Mouse (Mus musculus): ENCODE results near the gene Tmem245.
A peak's percentile ranks its signal among the peaks of the same experiment; 100 is the strongest.
"Not testable (repeated sequence)": the region's sequence is repeated elsewhere in the genome, so short reads cannot be mapped to it uniquely, and the experiment has no call there.

The Tmem245 gene

DNA sequence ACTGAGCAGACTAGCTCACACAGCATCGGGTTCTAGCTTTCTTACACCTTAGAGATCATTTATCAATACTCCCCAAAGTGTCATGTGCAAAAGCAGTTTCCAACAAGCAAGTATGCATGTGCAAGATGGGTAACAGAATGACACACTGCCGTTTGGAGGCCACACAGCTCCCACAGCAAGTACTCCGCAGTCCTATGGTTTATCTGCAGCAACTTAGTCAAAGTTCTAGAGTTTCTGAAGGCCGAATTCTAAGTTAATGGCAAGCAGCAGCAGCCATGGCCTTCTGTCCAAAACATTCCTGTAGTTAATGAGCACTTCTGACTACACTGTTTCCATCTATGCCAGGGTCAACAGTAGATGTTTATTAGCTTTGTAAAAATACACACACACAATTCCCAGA is 20.3 kb downstream of the Tmem245 start:
- DNase-seq (ENCODE audit: low spot score) = no peak

DNA sequence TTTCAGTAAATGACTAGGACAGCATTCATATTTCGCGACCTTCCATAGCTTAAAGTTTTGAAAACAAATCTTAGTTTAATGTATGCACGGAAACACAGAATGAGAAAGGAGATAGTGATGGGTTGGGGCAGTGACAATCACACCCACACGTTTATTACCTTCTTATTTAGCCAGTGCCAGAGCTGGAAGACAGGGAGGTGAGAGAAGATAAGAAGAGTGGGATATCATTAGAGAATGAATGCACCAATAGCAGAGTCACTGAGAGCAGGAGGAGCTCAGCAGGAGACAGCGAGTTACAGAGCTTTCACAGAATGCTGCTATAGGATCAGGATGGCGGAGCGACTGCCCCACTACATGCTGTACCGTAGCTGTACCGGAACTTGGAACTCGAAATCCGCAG is 25.0 kb downstream of the Tmem245 start:
- DNase-seq (ENCODE audit: low spot score) = no peak

DNA sequence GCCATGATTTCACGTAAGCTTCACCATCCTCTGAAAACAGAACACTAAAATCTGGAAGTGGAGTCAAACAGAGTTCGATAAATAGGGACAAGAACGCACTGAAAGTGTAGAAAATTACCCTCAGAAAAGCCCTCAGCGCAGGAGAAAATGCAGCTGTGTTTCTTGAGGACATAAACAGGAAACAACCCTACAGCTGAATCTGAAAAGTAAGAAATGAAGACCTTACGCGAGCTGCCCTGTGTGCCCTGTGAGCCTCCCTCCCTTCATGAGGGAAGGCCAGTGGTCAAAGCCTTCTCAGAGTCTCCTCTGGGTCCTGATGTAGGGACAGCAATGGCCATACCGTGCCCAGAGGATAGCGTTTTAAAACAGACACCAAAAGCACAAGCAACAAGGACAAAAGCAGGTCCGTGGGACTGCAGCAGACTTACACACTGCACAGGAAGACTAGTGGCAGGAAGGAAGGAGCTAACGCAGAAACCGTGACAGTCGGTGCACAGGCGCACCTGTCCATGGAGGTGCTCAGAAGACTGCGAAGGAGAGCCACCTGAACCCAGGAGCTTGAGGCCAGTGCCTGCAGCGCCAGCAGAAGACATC is 31.4 kb downstream of the Tmem245 start:
- DNase-seq (ENCODE audit: low spot score) = no peak

DNA sequence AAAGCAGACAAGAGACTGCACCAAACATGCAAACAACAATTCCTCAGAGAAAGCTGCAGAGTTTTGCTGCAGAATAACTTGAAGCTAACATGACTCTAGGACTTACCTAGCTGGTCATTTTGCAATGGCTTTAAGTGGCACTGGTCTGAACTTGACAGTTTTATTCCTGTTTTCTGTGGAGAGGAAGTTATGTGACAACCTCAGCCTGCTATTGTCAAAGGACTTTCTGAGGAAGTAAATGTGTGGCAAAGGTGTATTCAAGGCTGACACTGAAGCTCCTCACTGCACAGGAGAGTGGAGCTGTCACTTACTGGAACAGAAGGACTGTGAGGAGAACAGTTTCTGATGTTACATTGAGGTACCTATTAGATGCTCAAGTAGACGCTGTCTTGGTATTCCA is 32.5 kb downstream of the Tmem245 start:
- no peak for DNase-seq (ENCODE audit: low spot score)

DNA sequence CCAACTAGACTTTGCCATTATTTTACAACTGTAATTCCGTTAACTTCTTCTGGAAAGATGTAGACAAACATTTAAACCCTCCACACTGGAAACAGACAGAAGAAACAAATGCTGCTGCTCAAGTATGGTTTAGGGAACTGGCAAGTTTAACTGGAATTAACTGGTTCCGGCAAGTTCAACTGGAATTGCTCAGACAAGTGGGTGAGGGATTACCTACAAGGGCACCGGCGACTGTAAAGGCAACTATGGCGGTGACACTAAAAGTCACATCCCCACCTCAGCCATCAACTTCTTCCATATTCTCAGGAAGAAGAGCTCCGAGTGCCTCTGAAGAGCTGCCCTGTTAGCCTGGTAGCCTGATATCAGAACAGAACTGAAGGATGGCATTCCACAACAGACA is 32.9 kb downstream of the Tmem245 start:
- no peak for DNase-seq (ENCODE audit: low spot score)

DNA sequence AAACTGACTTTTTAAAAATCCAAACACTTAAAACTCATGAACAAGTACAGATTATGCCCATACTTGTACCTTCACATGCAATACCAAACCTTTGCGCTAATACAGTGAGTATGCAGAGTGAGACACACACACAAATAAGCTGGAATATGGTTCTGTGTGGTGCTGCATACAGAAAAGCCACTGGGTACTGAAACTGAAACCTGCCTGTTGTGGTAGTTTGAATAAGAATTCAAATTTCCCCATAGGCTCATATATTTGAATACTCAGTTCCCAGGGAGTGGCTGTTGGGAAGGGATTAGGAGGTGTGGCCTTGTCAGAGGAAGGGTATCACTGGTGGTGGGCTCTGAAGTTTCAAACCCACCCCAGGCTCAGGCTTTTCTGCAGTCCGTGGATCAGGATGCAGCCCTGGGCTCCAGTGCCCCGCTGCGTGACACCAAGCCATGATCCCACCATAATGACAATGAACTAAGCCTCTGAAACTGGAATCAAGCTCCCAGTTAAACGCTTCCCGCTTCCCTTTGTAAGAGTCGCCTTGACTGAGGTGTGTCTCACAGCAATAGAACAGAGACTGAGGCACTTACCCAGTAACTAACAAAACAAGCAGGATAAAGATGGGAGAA is 34.7 kb downstream of the Tmem245 start:
- no peak for DNase-seq (ENCODE audit: low spot score)

DNA sequence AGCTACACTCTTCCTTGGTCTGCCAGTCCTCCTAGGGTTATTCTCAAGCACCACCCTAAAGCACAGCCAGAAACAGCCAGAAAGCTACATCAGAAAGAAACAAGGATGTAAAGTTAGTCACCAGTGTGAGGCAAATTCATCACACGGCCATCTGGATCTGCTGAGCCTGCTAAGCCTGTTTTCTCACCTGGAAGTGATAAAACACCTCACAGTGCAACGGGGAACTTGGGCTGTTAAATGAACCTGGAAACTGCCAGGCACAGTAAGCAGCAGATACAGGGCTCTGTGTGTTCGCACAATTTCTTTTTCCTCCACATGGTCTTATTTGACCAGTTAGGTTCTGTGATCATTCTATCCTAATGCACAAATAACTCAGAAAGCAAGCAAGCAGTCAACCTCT is 37.7 kb downstream of the Tmem245 start:
- peak; percentile 7 for DNase-seq (ENCODE audit: low spot score)

DNA sequence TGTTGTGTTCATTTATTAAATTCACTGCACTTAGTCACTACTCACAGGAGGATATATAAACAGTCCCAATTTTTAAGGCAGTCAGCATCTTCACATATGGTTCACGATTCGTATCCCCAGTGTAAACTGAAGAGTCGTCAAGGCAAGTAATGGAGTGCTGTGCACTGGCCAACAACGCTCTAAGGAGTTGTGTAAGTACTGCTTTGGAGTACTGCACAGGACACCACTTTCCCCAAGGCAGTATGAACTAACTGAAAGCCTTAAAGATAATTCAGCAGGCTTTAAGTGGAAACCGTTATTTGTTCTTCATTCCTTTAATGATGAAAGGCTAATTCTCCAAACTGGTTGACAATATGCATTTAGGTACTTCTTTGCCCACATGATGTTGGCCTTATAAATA is 39.6 kb downstream of the Tmem245 start:
- no peak for DNase-seq (ENCODE audit: low spot score)

DNA sequence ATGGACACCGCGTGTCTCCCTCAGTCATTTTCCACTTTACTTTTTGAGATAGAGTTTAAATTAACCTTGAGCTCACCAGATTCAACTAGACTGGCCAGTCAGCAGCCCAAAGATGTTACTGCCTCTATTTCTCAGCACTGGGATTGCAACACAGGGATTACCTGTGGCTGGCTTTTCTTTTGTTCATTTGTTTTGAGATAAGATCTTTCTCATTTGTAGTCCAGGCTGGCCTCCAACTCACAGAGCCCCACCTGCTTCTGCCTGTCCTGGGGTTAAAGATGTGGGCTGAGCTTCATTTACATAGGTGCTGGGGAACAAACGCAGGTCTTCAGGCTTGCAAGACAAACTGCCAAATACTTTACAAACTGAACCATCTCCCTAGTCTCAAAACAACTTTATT is 40.3 kb downstream of the Tmem245 start:
- DNase-seq (ENCODE audit: low spot score) = no peak

DNA sequence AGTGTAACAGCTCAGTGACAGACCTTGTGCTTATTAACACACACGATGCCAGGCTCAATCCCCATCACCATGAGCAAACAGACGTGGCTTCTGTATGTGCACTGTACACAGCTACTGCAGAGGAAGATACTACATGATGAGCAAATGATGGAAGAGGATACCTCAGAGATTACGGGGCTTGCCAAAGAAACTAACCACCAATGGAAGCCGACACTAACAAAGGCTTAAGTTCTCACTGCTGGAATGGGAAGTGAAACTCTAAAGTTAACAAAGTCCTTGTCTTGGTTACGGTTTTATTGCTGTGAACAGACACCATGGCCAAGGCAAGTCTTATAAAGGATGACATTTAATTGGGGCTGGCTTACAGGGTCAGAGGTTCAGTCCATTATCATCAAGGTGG is 41.7 kb downstream of the Tmem245 start:
- DNase-seq (ENCODE audit: low spot score) = no peak

DNA sequence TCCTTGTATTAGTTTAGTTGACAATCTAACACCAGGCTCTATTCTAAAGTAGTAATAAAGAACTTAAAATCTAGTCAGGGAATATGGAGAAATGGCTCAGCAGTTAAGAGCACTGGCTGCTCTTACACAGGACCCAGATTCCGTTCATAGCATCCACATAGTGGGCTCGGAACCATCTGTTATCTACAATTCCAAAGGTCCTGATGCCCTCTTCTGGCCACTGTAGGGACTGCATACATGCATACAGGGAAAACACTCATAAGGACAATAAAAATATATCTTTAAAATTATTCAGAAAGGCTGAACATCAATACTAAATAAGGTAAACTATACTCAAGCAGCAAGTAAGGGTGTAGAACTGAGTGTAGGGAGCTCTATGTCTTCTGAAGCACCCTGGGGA is 45.6 kb downstream of the Tmem245 start:
- DNase-seq (ENCODE audit: low spot score) = peak; percentile 21

DNA sequence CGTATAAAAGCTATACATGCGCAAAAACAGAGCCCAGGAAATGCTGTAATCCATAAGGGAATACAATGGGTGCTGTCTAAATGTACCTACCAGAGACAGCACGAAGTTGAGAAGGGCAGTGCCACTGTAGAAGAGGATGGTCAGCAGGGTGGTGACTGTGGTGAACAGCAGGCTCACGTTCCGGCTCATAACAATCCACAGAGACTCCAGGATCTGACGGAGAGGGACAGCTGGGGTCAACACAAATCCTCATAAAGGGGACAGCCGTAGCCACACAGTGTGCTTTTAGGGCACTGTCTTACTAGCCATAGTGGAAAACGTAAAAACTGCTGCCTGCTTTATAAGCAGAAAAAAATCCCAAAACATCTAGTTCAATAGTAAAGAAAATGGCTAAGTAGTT is 48.0 kb downstream of the Tmem245 start:
- no peak for DNase-seq (ENCODE audit: low spot score)

DNA sequence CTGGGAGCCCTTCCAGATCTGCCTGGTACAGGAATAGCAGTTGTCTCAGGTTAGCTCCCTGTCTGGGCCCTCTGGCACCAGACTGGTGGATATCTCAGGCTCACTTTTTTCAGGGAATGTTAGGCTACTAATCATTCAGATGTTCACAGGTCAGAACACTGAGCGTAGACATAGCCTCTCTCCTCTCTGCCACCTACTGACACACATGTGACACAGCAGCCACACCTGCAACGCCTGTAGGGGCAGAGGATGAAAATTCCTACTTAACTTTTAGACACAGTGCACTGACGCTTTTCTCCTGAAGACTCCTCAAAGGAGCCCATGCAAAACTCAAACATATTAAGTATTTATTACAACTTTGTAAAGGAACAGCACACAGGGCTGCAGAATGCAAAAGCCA is 49.7 kb downstream of the Tmem245 start:
- no peak for DNase-seq (ENCODE audit: low spot score)

DNA sequence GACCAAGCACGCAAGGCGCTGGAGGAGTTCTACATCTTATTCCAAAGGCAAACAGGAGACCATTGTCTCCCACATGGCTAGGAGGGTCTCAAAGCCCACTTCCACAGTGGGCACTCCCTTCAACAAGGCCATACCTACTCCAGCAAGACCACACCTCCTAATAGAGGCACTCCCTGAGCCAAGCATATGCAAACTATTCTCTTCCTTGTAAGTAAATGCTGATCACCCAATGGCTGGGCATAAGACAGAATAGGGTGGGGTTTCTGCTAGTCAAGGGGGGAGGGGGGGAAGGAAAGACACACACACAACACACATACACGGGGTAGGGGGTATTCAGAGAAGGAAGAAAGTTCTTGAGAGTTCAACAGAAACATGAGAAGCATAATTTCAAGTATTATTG is 53.0 kb downstream of the Tmem245 start:
- DNase-seq (ENCODE audit: low spot score) = no peak

DNA sequence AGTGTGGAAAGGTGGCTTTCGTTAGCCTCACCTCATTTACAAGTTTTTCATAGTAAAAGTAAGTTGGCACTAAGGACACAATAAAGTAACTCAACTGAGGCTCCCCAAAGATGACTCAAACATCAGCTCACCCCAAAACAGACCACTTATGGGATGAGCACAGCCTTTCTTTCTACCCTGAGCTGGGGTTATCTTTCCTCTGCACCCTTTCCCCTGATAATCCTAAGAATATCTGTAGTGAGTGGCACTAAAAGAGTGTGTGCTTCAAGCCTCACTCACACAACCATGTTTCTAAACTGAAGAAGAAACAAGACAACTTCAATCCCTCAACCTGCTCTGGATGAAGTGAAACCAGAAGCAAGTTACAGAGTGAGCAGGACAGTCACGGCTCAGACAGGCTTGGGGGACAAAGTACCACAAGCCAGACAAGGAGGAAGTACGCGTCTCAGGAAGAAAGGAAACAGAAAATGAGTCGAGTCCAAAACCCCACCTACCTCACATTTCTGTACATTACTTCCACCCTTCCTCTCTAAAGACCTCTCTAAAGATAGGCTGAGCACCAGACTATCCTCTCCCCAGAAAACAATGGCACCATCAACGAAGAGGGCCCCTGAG is 54.6 kb downstream of the Tmem245 start:
- no peak for DNase-seq (ENCODE audit: low spot score)

DNA sequence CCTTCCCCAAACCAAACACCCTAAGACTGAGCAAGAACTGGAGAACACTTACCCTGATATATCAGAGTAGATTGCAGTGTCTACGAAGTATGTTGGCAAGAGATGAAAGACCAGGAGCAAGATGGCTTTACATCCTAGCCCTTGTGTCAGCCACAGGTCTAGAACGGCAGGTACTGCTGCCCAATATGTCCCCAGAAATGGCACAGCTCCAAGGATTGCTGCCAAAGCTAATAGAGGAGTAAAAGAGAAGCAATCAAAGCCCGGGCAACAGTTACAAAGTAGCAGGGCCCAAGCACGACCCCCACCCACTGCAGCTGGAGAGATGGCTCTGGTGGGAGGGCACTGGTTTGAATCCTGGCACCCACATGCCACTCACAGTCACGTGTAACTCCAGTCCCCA is 58.8 kb downstream of the Tmem245 start:
- DNase-seq (ENCODE audit: low spot score) = no peak

DNA sequence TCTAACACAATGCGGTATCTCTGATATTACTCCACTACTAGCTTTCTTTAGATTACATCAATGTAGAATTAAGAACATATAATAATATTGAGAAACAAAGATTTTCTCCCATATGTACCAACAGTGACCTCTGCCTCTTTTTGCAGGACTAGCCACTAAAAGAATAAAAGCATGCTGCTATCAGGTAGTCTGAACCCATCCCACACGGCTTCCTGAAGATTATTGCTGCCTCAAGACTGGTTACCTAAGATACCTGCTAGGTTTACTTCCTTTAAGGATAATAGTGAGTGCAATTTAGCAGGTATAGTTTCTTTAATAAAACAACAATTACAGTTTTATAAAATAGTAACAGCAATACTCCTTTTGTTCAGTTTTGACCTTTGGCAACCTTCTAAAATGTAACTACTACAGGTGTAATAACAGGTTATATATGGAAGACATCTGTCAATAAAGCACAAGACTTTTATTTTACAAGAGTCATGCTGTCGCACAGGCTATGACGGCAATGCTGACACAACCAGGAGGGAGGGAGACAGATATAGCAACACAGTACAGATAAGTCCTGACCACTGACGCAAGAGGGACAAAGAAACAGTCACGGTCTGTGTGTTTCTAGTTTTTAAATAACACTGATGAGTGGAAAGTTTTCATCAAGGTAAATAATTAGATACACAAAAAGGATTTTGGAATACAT is 60.8 kb downstream of the Tmem245 start:
- DNase-seq (ENCODE audit: low spot score) = no peak

DNA sequence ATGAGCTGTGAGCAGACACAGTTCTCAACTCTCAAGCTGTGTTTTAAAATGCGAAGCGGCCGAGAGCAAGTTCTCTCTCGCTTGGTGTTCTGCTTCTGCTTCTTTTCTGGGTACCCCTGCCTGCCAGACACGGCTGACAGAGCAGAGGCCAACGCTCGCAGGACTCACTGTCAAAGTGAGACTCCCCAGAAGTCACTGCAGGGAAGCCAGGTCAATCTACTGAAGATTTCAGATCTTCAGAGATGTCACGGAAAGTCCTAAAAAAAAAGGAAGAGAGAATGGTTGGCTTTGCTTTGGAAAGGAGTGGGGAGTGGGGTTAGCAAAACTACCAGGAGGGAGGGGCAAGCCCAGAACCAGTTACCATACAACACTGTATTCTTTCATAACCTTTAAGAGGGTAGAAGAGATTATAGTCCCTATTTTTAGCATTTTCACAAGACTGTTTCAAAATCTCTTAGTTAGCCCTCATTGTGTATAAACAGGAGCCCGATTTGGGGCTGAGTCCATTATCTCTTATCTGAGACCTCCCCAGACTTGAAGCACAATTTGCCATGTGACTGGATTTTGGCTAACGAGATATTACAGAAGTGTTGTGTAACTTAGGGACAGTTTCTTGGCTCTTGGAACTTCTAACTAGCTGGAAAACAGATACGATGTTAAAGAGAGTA is 67.1 kb downstream of the Tmem245 start:
- no peak for DNase-seq (ENCODE audit: low spot score)

DNA sequence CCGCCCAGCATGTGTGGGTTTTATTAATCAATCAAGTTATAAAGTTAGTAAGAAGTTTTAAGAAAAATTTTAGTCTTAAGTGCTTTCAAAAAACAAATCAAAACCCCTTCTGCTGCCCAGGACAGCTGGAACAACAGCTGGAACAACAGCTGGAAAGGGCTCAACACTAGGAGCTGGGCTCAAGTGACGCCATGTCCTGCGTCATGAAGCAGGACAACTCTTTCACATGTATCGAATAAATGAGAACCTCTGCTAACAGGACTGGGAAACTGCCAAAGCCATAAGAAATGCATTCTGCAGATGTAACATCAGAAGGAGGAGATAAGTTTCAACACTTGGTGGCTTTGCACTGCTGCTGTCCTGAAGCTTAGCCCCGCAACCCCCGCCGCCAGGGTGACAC is 68.3 kb downstream of the Tmem245 start:
- no peak for DNase-seq (ENCODE audit: low spot score)

DNA sequence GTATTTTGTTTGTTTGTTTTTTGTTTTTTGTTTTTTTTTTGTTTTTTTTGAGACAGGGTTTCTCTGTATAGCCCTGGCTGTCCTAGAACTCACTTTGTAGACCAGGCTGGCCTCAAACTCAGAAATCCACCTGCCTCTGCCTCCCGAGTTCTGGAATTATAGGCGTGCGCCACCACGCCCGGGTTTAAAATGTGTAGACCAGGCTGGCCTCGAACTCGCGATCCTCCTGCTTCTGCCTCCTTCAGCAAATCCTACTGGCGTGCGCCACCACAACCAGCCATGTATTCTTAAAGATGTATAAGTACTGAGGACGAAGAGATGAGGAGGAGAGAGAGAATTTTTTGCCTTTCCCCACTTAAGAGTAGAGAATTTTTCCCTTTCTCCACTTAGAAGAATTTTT is 76.7 kb downstream of the Tmem245 start:
- DNase-seq (ENCODE audit: low spot score) = not testable (repeated sequence)

DNA sequence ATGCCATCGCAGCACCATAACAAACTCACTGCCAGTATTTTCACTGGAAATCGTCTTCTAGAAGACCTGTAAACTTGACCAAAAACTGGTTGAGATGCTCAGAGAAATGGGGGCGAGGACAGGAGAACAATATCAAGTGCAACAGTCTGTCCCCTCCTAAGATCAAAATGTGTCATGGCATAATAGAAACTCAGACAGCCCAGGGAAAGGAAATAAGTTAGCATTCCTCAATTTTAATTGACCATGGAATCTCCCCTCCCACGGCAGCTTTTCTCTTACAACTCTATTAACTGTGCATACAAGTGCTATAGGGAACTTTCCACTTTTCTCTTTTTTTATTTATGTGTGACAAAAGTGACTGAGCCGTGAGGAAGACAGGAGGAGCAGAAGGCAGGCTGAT is 79.5 kb downstream of the Tmem245 start:
- DNase-seq (ENCODE audit: low spot score) = no peak

DNA sequence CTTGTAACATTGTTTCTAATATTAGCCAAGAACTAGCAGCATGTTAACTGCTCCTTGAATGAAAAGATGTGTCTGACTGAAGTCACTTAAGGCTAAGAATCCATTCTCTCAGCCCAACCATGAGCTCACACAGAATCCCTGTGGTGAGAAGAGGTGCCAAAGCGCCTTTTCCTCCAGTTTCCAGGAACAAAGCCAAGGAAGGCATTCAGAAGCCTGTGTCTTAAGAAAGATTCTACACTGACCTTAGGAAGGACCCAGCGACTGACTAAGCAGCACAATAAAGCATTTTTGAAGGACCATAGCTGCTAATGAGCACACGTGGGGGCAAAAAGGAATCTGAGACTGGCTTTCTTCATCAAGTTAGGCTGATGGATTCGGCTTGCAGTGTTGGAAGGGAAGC is 81.3 kb downstream of the Tmem245 start:
- DNase-seq (ENCODE audit: low spot score) = no peak

DNA sequence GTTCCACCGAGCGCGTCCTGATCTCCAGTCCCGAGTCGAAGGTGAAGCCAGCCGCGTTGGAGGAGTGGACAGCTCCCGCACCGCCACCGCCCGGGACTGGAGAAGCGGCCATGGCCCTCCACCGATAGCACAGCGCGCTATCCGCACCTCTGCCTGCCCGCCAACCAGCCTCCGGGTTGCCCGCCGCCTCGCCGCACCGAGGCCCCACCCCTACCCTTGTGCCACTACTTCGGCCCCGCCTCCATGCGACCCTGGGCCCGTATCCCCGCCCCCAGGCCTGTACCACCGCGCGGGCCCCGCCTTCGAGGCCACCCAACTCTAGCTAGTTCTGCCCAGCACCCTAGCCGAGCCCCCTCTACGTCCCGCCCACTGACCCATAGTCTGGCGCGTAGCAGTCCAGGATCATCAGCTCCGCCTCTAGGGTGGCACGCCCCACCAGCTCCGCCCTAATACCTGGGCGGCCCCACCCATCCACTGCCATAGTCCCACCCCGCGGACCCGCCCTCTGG is 82.2 kb downstream of the Tmem245 start, which contains the start of gene Ctnnal1:
Gene Ctnnal1 (minus strand): TSS at position 186 of the 509 bp plus-strand sequence.
- peak; percentile 94 for DNase-seq (ENCODE audit: low spot score)

All from embryo, embryonic 10.5 days (tissue).